Mouse (Mus musculus): ENCODE results near the gene Ndc1.

The Ndc1 gene

DNA sequence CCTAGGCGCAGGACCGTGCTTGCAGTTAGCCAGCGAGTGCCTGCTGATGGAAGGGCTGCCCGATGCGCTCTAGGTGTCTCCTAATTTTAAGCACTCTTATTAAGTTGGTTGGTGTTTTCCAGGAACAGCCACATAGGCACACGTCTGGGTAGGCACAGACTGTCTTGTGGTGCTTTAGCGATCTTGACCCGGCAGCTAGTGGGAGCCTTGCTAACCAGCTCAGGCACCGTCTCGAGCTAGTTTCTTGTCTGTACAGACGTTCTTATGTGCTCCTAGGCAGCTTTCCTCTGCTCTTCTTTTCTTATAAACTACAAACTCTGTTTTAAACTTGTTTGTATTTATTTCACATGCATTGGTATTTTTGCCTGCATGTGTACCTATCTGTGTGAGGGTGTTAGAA, 76.0 kb downstream of the Ndc1 start:
- no peak for DNase-seq

- no peak for DNase-seq
These were observed 80.9 kb downstream of the Ndc1 start for GRCm38 (mm10) chr4:107448481-107448880.

DNA sequence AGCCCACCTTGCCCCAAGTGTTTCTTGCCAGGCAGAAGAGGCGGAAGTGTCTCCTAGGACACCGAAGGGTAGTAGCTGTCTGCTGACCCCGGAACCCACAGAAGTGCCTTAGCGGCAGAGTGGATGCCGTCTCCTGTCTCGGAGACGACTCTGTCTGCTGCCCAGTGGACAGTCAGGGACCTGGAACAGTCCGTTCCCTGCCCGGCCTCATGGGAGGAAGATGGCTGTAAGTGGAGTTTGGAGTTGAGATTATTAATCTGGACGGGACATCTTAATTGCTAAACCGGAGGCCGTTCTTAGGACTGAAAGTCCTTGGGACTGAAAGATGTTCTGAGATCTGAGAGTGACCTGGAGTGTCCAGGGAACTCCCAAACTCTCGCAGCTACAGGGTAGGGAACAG, 81.9 kb downstream of the Ndc1 start:
- DNase-seq: no peak

DNA sequence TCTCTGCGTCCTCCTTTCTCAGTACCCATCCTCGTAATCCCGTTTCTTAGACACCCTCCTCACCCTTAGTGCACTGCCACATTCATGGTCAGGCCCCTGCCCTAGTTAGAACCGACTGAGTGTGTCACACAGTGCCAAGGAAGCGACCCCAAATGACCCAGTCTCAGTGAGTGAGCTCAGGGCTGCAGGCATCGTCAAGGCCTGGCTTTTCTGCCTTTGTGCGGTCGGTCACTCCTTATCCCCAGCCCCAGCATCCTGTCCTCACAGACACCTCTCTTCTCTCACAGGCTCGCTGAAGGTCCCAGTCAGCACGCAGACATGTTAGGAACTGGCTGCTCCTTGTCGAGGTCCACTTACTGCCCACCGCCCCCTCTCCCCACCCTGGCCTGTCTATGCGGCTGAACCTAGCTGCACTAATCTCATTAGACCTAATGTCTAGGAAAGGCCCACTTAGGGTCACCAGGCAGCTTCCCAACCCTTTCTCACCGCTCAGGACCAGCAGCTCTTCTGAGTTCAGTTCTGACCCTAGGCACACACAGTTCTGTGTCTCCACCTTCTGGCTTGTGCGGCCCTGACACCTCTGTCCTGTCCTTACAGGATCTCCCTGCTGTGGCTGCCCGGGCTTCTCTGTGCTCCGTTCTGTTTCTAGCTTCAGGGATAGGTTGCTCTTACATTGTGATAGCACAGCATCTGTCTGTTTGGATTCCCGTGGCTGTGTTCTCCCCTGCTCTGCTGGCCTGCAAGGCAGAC, 84.9 kb downstream of the Ndc1 start:
- DNase-seq: no peak

- peak; percentile 46 to 74 for DNase-seq
These were observed 85.8 kb downstream of the Ndc1 start for GRCm38 (mm10) chr4:107453141-107453984.

GRCm38 (mm10) chr4:107457602-107458001, 90.0 kb downstream of the Ndc1 start:
- no peak for DNase-seq

DNA sequence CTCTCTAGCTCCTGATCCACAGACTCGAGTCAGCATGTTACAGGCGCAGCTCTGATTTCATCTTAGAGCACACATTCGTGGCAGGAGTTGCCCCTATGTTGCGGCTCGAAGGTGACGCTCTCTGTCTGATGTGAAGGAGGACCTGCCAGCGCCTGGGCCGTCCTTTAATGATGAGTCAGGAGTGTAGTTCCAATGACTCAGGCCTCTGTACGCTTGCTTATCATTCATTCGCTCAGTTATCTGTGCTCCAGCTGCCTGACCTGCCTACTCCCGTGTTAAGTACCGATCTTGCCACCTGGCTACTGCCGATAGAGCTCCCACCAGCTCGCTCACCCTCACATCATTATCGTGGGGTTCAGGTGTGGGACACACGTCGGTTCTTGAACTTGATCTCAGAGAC, 91.3 kb downstream of the Ndc1 start:
- DNase-seq: no peak

- DNase-seq: no peak
These were observed 91.9 kb downstream of the Ndc1 start for GRCm38 (mm10) chr4:107459461-107459860.

- no peak for DNase-seq
These were observed 92.9 kb downstream of the Ndc1 start for GRCm38 (mm10) chr4:107460468-107460867.

Data from spleen, adult 18-20 months (tissue).